Mouse (Mus musculus): ENCODE measurements around the gene Fcgrt.

DNA sequence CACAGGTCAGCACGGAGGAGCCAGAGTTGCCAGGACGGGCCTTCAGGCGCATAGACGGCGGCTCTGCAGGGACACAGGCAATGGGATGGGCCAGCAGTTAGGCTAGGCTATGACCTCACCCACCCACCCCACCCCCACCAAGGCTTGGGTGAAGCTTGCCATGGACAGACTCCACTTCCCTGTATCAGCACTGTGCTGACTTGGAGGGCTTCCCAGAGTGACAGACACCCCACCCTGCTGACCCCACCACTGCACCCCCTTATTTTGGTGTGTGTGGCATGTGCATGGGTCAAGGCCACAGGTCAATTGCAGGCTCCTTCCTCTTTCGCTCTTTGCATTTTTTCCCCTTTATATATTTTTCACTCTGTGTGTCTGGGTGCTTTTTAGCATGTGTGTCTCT lies 8.3 kb downstream of the Fcgrt start:
- TF ChIP-seq CTCF (conservative IDR thresholded peaks at IDR 0.05; ENCODE audit: low read length) (no peak), POU5F1 (IDR thresholded peaks at IDR 0.05; ENCODE audit: borderline replicate concordance, low read length) (no peak), NANOG (IDR thresholded peaks at IDR 0.05; ENCODE audit: borderline replicate concordance, low read length) (no peak)

Data from E14TG2a.4 (cell line).